Mouse (Mus musculus) frontal cortex, postnatal 25 days (tissue): Measurements from ENCODE around the gene Dync2li1.

Experiments
- DNase-seq, 2 experiments: peaks; one replicate each; pipeline ENCODE4 v3.0.0; 2022; ENCODE audit warnings: low spot score in 2 of 2

The Dync2li1 gene

DNA sequence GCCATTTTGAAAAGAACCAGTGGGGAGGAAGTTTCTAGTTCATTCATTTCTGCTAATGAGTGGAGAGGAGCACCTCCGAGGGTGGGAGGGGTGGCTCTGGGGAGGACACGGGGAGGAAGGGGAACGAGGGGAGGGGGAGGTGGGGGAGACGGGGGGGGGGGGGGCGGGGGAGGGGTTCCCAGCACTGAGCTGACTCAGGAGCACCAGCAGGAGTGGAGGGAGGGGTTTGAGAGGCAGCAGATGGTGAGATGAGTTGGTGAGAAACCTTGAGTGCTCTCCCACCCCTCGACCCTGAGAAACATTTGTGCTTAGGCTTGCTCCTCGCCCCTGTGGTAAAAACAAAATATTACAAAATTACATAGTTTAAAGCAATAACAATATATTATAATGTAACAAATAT, 19.6 kb downstream of the Dync2li1 start:
- DNase-seq: no peak

DNA sequence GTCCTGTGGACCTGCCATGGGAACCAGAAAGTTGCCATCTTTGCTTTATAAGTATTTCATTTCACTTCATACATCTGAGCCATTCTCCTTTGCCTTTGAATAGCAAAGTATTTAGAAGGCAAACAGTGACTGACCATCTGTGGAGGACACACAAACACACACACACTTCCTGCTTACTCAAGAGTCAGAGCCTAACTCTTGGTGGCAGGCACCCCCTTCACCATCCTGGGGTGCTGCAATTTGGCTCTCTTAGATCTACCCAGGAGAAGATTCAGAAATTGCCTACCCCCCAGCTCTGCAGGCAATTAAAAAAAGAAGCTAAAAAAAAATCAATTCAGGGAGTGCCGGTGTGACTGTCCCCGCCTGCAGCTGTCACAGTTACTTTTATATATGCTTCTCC, 20.2 kb downstream of the Dync2li1 start:
- no peak for DNase-seq

DNA sequence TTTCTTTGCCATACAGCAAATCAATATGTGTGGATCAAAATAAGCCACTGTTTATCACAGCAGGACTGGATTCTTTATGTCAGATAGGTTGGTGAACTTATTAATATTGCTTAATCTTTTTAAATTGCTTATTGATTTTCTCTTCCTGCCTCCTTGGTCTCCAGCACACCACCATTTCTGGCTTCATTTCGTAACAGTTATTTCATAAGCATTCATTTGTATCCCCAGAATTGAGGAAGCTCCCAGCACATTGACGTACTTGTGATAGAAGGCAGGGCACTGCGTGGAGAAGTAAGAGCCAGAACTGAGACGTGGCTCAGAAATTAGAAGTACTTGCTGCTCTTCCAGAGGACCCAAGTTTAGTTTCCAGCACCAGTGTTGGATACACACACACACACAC, 21.3 kb downstream of the Dync2li1 start:
- no peak for DNase-seq

DNA sequence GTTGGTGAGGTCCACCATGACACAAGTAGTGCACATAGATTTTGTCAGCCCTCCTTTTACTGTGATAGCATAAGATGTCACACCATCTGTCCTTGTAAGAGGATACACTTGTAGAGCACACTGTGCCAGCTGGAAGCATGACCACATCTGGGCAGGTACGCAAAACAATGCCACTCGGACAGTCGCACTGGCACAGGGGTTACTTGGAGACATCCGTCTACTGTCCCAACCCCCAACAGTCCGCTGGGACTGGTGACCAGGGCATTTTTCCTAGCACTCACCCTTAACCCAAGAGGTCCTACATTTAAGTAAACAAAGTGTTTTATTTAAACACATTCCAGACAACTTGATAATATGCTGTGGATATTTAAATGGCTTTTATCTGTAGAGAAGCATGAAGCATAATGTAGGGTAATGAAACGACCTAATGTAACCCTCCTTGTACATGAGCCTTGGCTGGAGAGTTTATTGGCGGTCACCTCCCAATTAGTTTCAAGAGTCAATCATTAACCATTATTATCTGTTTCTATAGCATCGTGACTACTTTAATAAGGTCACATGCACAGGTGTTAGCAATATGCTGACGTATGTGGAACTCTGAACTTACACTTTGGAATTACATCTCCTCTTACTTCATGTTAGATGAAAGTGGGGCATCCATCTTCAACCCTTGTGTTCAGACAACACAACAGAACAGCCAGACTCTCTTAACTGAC, 24.2 kb downstream of the Dync2li1 start:
- DNase-seq: no peak

DNA sequence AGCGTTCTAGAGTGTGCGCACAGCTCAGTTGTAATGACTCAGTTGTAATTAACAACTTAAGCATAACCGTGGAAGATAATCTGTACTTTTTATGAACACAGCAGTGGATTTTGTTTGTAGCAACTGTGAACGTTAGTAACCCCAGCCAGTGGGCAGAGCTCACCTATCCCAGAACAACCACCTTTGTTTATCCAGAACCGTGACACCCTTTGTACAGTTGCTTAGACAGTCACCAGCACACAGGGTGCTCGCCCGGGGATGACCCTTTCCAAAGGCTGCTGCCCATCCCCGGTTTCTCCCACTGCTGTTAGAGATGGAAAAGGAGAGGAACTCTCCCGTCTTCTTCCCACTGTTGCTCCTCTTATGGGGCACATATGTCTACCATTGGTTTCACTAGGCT, 27.2 kb downstream of the Dync2li1 start:
- no peak for DNase-seq

DNA sequence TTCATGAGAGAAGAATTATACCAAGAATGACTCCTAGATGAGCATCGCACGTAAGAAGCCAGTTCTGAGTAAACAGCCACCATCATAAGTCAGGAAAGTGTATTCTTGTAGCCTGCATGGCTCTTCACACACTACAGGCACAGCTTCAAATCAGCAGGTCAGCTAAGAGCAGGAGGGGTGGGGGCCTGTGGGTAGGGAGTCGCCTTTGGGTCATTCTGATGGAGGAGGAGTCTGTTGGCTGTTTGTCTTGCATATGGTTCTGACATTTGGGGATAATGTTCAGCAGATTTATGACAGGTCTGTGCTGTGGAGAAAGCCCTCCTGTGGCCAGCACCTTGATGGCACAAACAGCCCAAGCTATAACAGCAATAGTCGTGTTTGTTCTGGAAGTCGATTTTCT, 29.9 kb downstream of the Dync2li1 start:
- DNase-seq: no peak

DNA sequence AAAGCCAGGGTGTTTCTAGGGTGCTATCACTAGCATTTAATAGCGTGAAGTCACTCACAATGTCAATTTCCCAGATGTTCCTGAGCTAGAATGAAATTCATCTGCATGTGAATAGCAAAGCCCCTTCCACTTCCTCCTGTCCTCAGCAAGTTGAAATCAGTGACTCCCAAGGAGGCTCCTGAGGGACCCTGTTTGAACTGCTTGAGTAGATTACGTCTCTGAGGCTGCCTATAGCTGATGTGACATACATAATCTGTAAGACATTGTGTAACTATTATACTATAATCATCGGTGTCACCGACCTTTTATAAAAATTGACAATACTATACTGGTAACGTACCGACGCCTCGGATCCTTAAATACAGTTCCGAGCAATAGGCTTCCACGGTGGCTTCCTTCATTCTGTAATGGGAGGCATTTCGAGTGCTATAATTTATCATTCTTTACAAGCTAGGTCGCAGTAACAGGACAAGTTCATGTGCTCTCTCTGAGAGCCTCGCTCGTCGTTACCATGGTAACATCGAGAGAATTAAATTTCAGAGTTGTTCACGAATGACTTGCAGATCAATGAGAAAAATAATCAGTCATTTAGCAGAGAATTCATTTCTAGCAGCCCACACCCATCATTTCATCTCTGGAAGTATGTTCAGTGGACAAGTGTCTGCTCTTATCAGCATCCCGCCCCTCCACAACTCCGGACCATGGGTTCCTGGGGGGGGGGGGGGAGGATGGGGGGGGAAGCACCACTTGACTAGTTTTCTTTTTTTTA, 30.5 kb downstream of the Dync2li1 start:
- DNase-seq: no peak

DNA sequence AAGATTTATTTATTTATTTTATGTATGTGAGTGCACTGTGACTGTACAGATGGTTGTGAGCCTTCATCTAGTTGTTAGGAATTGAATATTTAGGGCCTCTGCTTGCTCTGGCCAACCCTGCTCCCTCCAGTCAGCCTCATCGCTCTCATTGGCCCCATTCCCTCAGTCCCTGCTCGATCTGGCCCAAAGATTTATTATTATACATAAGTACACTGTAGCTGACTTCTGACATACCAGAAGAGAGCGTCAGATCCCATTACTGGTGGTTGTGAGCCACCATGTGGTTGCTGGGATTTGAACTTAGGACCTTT, 31.1 kb downstream of the Dync2li1 start:
- no peak for DNase-seq

DNA sequence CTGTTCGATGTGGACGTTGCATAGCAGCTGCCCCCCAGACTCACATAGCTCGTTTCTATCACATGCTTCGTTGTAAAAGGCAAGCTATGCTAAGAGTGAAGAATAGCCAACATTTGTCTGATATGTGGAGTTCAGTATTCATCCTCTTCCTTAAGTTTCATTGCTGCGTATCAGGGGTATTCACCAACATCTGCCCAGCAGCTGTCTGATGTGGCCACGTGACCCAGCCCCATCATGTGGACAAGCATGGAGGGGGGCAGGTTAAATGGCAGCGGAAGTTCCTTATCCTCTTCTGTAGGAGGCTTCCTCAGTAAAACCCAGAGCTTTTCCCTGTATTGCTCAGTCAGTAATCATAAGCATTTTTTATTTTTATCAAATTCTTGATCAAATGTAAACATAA, 31.5 kb downstream of the Dync2li1 start:
- no peak for DNase-seq

DNA sequence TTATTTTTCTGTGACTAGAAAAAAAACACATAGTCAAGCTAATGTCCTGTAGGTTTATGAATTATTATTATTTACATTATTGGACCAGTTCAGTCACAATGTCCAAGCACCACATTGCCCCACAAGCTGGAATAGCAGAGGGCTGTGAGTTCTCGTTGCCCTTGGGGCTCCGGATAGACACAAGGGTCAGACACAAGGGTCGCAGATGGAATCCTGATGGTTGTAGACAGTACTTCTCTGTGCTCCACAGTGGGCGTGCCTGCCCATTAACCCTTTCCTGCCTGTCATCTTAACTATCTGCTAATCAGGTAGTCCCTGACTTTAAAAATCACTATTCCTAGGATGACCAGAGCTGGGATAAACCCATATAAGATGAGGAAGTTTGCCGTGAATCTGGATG, 31.9 kb downstream of the Dync2li1 start:
- no peak for DNase-seq

DNA sequence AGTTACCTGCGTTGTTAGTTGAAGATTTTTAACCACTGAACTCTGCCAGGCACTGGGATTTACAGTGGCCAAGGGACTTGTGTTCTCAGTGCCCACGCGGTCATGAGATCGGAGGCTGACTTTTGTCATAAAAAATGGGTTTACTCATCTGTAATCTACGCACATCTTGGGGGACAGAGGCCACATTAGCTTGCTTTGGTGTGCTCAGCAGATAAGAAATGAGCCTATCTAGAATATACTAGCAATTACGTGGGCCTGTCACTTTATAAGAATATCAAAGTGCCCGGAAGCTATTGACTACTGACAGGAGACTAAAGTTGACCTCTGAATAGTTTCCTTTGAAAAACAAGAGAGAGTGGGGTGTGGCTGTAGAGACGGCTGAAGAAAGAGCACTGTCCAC, 32.7 kb downstream of the Dync2li1 start:
- no peak for DNase-seq

DNA sequence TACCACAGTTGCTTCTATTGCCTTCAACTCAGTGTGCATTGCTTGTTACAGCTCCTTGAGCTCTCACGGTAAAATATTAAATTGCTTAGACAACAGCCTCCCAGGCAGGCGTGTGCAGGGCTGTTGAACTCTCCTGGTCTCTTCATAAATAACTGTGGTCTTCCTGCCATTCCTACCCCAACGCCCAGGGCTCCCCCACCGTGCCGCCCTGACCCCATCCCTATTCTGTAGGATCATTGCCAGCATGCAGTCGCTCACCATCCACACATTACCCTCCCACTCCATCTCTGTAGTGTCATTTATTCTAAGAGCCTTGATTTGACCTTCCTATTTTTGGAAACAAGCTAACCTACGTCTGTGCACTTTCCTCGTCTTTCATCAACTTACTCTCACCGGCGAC, 38.8 kb downstream of the Dync2li1 start:
- DNase-seq: no peak

DNA sequence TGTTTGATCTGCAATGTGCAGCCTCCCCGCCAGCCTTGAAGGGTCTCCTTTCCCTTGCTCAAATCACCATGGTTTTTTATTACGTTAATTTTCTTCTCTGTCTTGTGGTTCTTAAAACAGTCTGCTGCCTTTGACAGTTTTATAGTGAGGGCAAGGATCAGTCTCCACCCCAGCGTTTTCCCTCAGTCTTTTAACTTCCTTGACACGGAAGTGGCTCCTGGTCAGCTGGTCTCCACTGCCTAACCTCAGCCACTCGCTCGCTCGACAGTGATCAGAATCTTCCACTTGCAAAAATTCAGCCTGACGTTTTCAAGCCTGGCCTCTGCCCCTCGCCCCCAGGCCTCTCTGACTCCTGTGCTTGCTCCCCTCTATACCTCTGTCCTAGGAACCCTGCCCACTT, 39.4 kb downstream of the Dync2li1 start:
- DNase-seq: no peak

DNA sequence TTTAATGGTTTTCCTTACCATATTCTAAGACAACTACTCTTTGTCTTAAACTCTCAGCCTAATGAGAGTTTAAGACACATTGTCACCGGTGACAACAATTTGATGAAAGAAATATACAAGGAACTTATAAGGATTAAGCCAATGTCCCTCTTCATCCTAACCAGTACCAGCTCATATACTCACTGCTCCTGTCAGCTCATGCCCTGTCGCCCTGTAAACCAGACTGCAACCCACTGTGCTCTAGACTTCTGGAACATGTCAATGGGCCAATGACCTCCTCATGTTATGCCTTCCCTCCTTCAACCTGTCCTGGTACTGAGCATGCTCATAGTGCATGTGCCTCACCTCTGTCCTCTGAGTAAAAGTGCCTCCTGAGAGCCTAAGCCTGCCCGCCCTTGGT, 41.6 kb downstream of the Dync2li1 start:
- DNase-seq: no peak

DNA sequence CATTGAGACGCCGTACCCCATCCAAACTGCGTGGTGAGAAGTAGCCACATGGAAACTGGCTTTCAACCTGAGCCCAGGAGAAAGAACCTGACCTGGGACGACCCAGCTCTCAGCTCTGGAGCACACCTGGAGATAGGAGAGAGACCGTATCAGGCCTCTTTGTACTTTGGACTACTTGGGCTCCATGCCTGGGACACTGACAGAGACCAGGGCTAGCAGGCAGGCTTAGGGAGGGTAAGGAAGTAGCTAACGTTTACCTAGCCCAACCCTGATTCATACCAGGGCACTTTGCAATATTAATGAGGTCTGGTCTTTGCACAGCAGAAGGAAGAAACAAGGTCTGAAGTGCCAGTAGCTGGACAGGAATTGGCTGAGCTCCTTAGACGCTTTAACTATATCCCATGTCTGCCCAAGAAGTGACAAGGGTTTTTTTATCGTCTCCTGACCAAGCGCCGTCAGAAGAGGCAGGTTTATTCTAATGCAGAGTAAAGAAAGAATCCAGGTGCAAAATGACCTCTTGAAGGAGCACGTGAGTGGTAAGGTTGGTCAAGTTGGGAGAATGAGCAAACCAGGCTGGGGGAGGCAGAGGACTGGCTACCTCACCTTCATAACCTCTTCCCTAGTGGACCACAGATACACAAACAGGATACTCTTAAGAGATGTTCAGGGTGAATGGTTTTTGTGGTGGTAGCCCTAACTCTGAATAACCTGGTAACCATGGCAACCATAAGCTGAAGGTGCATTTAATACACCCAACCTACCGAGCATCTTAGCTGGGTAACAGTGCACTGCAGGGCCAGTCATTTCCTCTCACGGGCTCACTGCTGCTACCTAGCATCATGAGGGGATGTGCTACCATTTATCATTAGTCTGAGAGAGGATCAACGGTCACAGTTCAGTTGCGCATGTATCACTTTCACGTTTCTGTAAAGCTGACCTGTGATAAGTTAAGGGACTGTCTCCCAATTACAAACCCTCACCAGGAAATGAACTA, 46.4 kb downstream of the Dync2li1 start:
- DNase-seq: no peak

DNA sequence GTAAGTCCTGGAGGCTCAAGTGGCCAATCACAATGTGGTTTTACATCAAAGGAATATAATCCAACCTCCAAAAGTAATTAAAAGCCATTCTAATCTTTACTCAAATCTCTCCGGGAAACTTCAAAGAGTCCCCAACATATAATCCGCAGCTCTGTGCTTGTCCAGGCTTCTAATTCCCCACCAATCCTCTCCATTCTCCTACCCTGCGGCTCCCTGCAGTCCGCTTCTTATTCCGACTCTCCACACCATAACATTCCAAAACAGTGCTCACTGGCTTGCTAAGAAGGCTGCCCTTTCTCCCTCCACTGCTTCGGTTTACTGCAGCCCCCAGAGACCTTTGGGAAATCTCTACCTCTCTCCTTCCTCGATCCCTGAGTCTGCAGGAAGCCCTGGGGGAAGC, 47.8 kb downstream of the Dync2li1 start:
- DNase-seq: no peak

DNA sequence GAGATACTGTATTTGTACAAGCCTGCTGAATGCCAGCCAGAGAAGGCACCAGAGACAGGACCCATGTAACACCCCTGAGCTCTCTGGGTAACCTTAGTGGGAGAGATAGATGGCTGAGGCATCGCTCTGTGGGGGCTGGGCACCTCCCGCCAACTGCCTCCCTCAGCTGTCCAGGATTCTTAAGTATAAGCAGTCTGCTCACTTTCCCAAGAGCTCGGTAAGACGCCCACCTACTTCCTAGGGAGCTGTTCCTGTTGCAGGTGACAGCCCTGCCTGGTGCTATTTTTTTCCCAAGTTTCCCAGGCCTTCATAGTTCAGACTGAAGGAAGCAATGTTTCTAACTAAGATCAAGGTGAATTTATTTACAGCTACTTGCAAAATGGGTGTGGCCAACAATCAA, 48.9 kb downstream of the Dync2li1 start:
- no peak for DNase-seq

DNA sequence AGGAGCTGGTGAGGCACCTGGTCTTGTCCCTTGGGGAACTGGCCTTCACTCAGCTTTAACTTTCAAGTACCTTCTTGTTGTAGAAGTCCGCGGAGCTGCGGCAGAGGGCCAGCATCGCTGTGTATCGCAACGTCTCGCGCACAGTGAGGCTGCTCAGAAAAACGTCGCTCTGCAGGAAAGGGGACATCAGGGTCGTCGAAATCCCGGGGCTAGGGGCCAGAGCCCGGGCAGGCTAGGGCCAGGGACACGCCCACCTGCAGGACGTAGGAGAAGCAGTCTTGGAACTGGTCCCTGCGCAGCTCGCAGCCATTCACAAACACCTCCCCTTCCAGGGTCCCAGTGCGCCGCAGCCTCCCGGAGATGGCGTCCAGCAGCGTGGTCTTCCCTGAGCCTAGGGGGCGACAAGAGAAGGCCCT, 49.7 kb downstream of the Dync2li1 start, which contains the start of gene Abcg8:
Abcg8 (plus strand) TSS at position 352 of the 416 bp plus-strand sequence.
- no peak for DNase-seq

DNA sequence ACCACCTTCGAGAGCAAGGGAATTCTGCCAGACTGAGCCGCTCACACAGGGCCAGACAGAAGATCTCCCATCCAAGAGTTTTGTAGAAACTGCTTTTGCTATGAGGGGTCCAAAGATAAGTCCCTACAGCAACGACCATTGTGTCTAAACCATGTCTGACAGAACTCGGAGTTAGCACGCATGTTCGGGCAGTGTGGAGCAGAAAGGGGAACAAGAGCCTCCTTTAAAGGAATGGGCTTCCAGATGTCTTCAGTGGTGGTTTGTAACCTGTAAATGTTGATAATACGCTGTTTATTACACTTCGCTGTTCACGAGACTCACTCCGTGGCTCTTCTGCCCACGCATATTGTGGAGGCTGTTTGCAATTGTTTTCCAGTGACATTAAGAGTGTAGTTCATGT, 51.3 kb downstream of the Dync2li1 start:
- no peak for DNase-seq

DNA sequence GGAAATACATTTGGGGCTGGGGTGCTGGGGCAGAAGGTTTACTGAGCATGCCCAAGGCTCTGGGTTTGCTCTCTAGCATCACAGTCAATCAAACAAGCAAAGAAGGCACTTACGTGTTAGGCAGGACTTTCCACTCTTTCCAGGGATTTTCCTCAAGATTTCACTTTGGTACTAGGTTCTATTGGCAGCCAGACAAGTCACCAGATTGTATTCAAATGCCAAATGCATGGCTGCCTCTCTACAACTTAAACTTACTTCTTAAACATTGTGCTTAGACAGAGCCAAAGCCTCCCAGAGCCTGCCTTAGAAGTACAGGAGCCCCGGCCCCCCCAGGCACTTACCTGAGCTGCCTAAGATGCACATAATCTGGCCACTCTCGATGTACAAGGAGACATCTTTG, 55.4 kb downstream of the Dync2li1 start:
- DNase-seq: no peak

DNA sequence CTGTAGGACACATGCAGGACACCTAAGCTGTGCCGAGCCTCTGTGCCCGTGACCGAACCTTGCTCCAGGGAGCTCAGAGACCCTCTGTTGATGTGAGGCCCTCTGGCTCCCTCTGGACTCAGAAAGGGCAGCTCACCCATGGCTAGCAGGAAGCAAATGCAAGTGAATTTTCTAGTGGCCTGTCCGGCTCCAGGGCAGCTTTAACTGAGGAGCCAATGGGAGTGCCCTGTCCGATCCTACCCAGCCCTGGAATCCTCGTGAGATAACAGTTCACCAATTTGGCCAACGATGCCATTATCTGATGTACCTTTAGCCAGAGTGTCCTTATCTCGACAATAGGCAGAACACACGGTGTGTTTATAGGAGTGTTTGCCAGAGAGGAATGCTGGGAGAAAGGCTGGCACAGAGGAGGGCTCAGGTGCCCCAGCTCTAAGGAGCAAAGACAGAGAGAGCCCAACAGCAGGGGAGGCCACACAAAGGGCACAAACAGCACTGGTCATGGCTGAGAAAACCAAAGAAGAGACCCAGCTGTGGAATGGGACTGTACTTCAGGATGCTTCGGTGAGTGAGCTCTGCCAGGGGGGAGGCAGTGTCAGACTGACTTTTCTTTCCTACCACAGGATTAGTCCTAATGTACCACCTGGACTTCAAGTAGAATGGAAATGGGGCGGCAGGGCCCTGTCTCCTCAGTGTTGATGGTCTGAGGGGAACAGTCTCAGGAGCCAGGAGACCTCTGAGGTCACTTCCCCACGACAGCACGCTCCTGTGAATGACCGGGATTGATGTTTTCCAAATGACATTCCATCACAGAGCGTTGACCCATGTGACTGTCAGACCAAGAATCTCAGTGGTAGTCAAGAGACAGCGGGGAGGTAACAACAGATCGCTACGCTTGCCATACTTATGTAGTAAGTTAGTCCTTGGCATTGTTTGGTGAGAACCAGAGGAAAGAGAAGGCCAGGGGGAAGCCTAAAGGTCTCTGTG, 56.7 kb downstream of the Dync2li1 start, which contains the start of gene Abcg5:
Abcg5 (minus strand) TSS at position 278 of the 984 bp plus-strand sequence.
- DNase-seq: no peak
